Mouse (Mus musculus): ENCODE results near the gene Atn1. TPM values are rescaled to one million over a fixed set of nuclear protein-coding genes. Genes with fewer than 3 reads are reported as not detected.

Gene Atn1
- polyA plus RNA-seq, 1 experiment from 2014 or later, result 9.0 TPM

- Histone ChIP-seq H3K27ac (replicated peaks; ENCODE audit: low read depth, low read length) (no peak overlapping the region), H3K4me2 (ENCODE audit: low read depth, low read length) (no peak overlapping the region), H3K9ac (replicated peaks; ENCODE audit: low read length) (no peak overlapping the region), H3K27me3 (ENCODE audit: control insufficient read depth, insufficient read depth, low read length) (no peaks in the 10 kb centered on the region), H3K36me3 (replicated peaks; ENCODE audit: control insufficient read depth, insufficient read depth, low read depth, low read length) (no peaks in the 10 kb centered on the region), H3K4me1 (ENCODE audit: control insufficient read depth, insufficient read depth, low read length) (no peaks in the 10 kb centered on the region), H3K9me3 (replicated peaks; ENCODE audit: control insufficient read depth, low read length) (no peaks in the 10 kb centered on the region), H3K4me3 (ENCODE audit: low read depth, low read length) (no peak overlapping the region)
- DNase-seq (ENCODE audit: low spot score), result no peak
- no peak for ATAC-seq (replicated peaks; ENCODE audit: insufficient number of reproducible peaks, low FRiP score, low TSS enrichment, low read depth)
- WGBS, result 82% methylated on average over 4 of the region's 4 CpGs
These were observed 39.5 kb upstream of the Atn1 start for GRCm38 (mm10) chr6:124795781-124796180.

- 81% methylated on average over 3 of the region's 3 CpGs for WGBS
- Histone ChIP-seq H3K9me3 (replicated peaks; ENCODE audit: control insufficient read depth, low read length) (no peaks in the 10 kb centered on the region), H3K4me3 (ENCODE audit: low read depth, low read length) (no peak overlapping the region), H3K27me3 (ENCODE audit: control insufficient read depth, insufficient read depth, low read length) (no peaks in the 10 kb centered on the region), H3K9ac (replicated peaks; ENCODE audit: low read length) (no peak overlapping the region), H3K4me2 (ENCODE audit: low read depth, low read length) (no peak overlapping the region), H3K27ac (replicated peaks; ENCODE audit: low read depth, low read length) (no peak overlapping the region), H3K4me1 (ENCODE audit: control insufficient read depth, insufficient read depth, low read length) (no peaks in the 10 kb centered on the region), H3K36me3 (replicated peaks; ENCODE audit: control insufficient read depth, insufficient read depth, low read depth, low read length) (no peaks in the 10 kb centered on the region)
- DNase-seq (ENCODE audit: low spot score), result no peak
- no peak for ATAC-seq (replicated peaks; ENCODE audit: insufficient number of reproducible peaks, low FRiP score, low TSS enrichment, low read depth)
These were observed 35.6 kb upstream of the Atn1 start for GRCm38 (mm10) chr6:124791911-124792310.

- H3K4me3 ChIP-seq (ENCODE audit: low read depth, low read length), result no peak overlapping the region
- ATAC-seq (replicated peaks; ENCODE audit: insufficient number of reproducible peaks, low FRiP score, low TSS enrichment, low read depth), result no peak
- 58% methylated on average over 4 of the region's 4 CpGs for WGBS
- H3K9ac ChIP-seq (replicated peaks; ENCODE audit: low read length), result no peak overlapping the region
- no peak overlapping the region for H3K27ac ChIP-seq (replicated peaks; ENCODE audit: low read depth, low read length)
- H3K4me1 ChIP-seq (ENCODE audit: control insufficient read depth, insufficient read depth, low read length), result no peaks in the 10 kb centered on the region
- DNase-seq (ENCODE audit: low spot score), result no peak
- H3K9me3 ChIP-seq (replicated peaks; ENCODE audit: control insufficient read depth, low read length), result no peaks in the 10 kb centered on the region
- no peaks in the 10 kb centered on the region for H3K36me3 ChIP-seq (replicated peaks; ENCODE audit: control insufficient read depth, insufficient read depth, low read depth, low read length)
- no peaks in the 10 kb centered on the region for H3K27me3 ChIP-seq (ENCODE audit: control insufficient read depth, insufficient read depth, low read length)
- no peak overlapping the region for H3K4me2 ChIP-seq (ENCODE audit: low read depth, low read length)
These were observed 33.8 kb upstream of the Atn1 start for GRCm38 (mm10) chr6:124790121-124790520.

- Histone ChIP-seq H3K27me3 (ENCODE audit: control insufficient read depth, insufficient read depth, low read length) (no peaks in the 10 kb centered on the region), H3K4me1 (ENCODE audit: control insufficient read depth, insufficient read depth, low read length) (no peaks in the 10 kb centered on the region), H3K36me3 (replicated peaks; ENCODE audit: control insufficient read depth, insufficient read depth, low read depth, low read length) (no peaks in the 10 kb centered on the region), H3K4me2 (ENCODE audit: low read depth, low read length) (no peak overlapping the region), H3K4me3 (ENCODE audit: low read depth, low read length) (no peak overlapping the region), H3K27ac (replicated peaks; ENCODE audit: low read depth, low read length) (no peak overlapping the region), H3K9me3 (replicated peaks; ENCODE audit: control insufficient read depth, low read length) (no peaks in the 10 kb centered on the region), H3K9ac (replicated peaks; ENCODE audit: low read length) (no peak overlapping the region)
- DNase-seq (ENCODE audit: low spot score) (no peak), ATAC-seq (replicated peaks; ENCODE audit: insufficient number of reproducible peaks, low FRiP score, low TSS enrichment, low read depth) (no peak)
- WGBS, result 84% methylated on average over 4 of the region's 4 CpGs
These were observed 33.2 kb upstream of the Atn1 start for GRCm38 (mm10) chr6:124789519-124789918.

- WGBS, result 77% methylated on average over 10 of the region's 10 CpGs
- no peaks in the 10 kb centered on the region for H3K9me3 ChIP-seq (replicated peaks; ENCODE audit: control insufficient read depth, low read length)
These were observed 31.4 kb upstream of the Atn1 start for GRCm38 (mm10) chr6:124787722-124788121.

GRCm38 (mm10) chr6:124786756-124787420 lies 30.6 kb upstream of the Atn1 start:
- Histone ChIP-seq H3K27ac (replicated peaks; ENCODE audit: low read depth, low read length) (no peak overlapping the region), H3K9ac (replicated peaks; ENCODE audit: low read length) (no peak overlapping the region), H3K27me3 (ENCODE audit: control insufficient read depth, insufficient read depth, low read length) (no peaks in the 10 kb centered on the region), H3K4me1 (ENCODE audit: control insufficient read depth, insufficient read depth, low read length) (0 out of 2 replicates have a peak, but pooled peaks cover 4% of the 10 kb centered on the region), H3K4me3 (ENCODE audit: low read depth, low read length) (no peak overlapping the region), H3K36me3 (replicated peaks; ENCODE audit: control insufficient read depth, insufficient read depth, low read depth, low read length) (no peaks in the 10 kb centered on the region), H3K9me3 (replicated peaks; ENCODE audit: control insufficient read depth, low read length) (no peaks in the 10 kb centered on the region), H3K4me2 (ENCODE audit: low read depth, low read length) (no peak overlapping the region)
- WGBS, result 65% methylated on average over 8 of the region's 8 CpGs
- ATAC-seq (replicated peaks; ENCODE audit: insufficient number of reproducible peaks, low FRiP score, low TSS enrichment, low read depth) (no peak), DNase-seq (ENCODE audit: low spot score) (no peak)

More at GRCm38 (mm10) chr6:124787722-124788121, 31.4 kb upstream of the Atn1 start:
- ATAC-seq (replicated peaks; ENCODE audit: insufficient number of reproducible peaks, low FRiP score, low TSS enrichment, low read depth), result no peak
- no peaks in the 10 kb centered on the region for H3K27me3 ChIP-seq (ENCODE audit: control insufficient read depth, insufficient read depth, low read length)
- no peak overlapping the region for H3K27ac ChIP-seq (replicated peaks; ENCODE audit: low read depth, low read length)
- no peak for DNase-seq (ENCODE audit: low spot score)
- no peak overlapping the region for H3K4me2 ChIP-seq (ENCODE audit: low read depth, low read length)
- H3K4me3 ChIP-seq (ENCODE audit: low read depth, low read length), result no peak overlapping the region
- H3K9ac ChIP-seq (replicated peaks; ENCODE audit: low read length), result no peak overlapping the region
- H3K36me3 ChIP-seq (replicated peaks; ENCODE audit: control insufficient read depth, insufficient read depth, low read depth, low read length), result no peaks in the 10 kb centered on the region
- H3K4me1 ChIP-seq (ENCODE audit: control insufficient read depth, insufficient read depth, low read length), result no peaks in the 10 kb centered on the region

GRCm38 (mm10) chr6:124782436-124782835 lies 26.1 kb upstream of the Atn1 start:
- ATAC-seq (replicated peaks; ENCODE audit: insufficient number of reproducible peaks, low FRiP score, low TSS enrichment, low read depth), result 0 out of 2 replicates have a peak, but pooled peaks have one; percentile 15
- Histone ChIP-seq H3K4me1 (ENCODE audit: control insufficient read depth, insufficient read depth, low read length) (peaks cover 4% of the 10 kb centered on the region; the same call in 1 of the 2 replicates), H3K9me3 (replicated peaks; ENCODE audit: control insufficient read depth, low read length) (no peaks in the 10 kb centered on the region), H3K9ac (replicated peaks; ENCODE audit: low read length) (no peak overlapping the region; the same call in 1 of the 2 replicates), H3K4me2 (ENCODE audit: low read depth, low read length) (peak overlapping the region; percentile 13; the same call in 1 of the 2 replicates), H3K27ac (replicated peaks; ENCODE audit: low read depth, low read length) (no peak overlapping the region; the same call in 1 of the 2 replicates), H3K27me3 (ENCODE audit: control insufficient read depth, insufficient read depth, low read length) (peaks cover 2% of the 10 kb centered on the region), H3K4me3 (ENCODE audit: low read depth, low read length) (no peak overlapping the region), H3K36me3 (replicated peaks; ENCODE audit: control insufficient read depth, insufficient read depth, low read depth, low read length) (no peaks in the 10 kb centered on the region)
- DNase-seq (ENCODE audit: low spot score), result peak; percentile 85
- 12% methylated on average over 6 of the region's 6 CpGs for WGBS

GRCm38 (mm10) chr6:124780917-124781316 lies 24.6 kb upstream of the Atn1 start:
- no peak overlapping the region for H3K4me2 ChIP-seq (ENCODE audit: low read depth, low read length)
- no peak for DNase-seq (ENCODE audit: low spot score)
- no peaks in the 10 kb centered on the region for H3K36me3 ChIP-seq (replicated peaks; ENCODE audit: control insufficient read depth, insufficient read depth, low read depth, low read length)
- peaks cover 4% of the 10 kb centered on the region; the same call in 1 of the 2 replicates for H3K4me1 ChIP-seq (ENCODE audit: control insufficient read depth, insufficient read depth, low read length)
- ATAC-seq (replicated peaks; ENCODE audit: insufficient number of reproducible peaks, low FRiP score, low TSS enrichment, low read depth), result no peak
- peaks cover 2% of the 10 kb centered on the region for H3K27me3 ChIP-seq (ENCODE audit: control insufficient read depth, insufficient read depth, low read length)
- no peak overlapping the region for H3K4me3 ChIP-seq (ENCODE audit: low read depth, low read length)
- no peak overlapping the region for H3K27ac ChIP-seq (replicated peaks; ENCODE audit: low read depth, low read length)
- no peaks in the 10 kb centered on the region for H3K9me3 ChIP-seq (replicated peaks; ENCODE audit: control insufficient read depth, low read length)
- H3K9ac ChIP-seq (replicated peaks; ENCODE audit: low read length), result no peak overlapping the region
- 90% methylated on average over 7 of the region's 7 CpGs for WGBS

Data from embryonic facial prominence, embryonic 11.5 days (tissue).